Mouse (Mus musculus): ENCODE results near the gene Pdhx.

Pdhx gene

GRCm38 (mm10) chr2:103073219-103073982 is at the start of gene Pdhx, which contains the start of gene Apip:
Pdhx (minus strand) TSS chr2:103073513.
Apip (plus strand) TSS chr2:103073675.
- peak; percentile 100 for DNase-seq (ENCODE audit: low spot score in 2 of 2)

GRCm38 (mm10) chr2:103119197-103119854 is 46.0 kb upstream of the Pdhx start:
- no peak for DNase-seq (ENCODE audit: low spot score in 2 of 2)

- DNase-seq (ENCODE audit: low spot score in 2 of 2) = no peak
Measured at GRCm38 (mm10) chr2:103118324-103119196, 45.2 kb upstream of the Pdhx start.

GRCm38 (mm10) chr2:103117212-103117611 is 43.9 kb upstream of the Pdhx start:
- DNase-seq (ENCODE audit: low spot score in 2 of 2) = no peak

GRCm38 (mm10) chr2:103111669-103112068 is 38.4 kb upstream of the Pdhx start:
- no peak for DNase-seq (ENCODE audit: low spot score in 2 of 2)

GRCm38 (mm10) chr2:103106172-103106571 is 32.9 kb upstream of the Pdhx start:
- DNase-seq (ENCODE audit: low spot score in 2 of 2) = no peak

GRCm38 (mm10) chr2:103102595-103102994 is 29.3 kb upstream of the Pdhx start:
- no peak for DNase-seq (ENCODE audit: low spot score in 2 of 2)

- no peak for DNase-seq (ENCODE audit: low spot score in 2 of 2)
Measured at GRCm38 (mm10) chr2:103089521-103089920, 16.2 kb upstream of the Pdhx start.

GRCm38 (mm10) chr2:103088099-103088498 is 14.8 kb upstream of the Pdhx start:
- no peak for DNase-seq (ENCODE audit: low spot score in 2 of 2)

GRCm38 (mm10) chr2:103086432-103086831 is 13.1 kb upstream of the Pdhx start:
- peak; percentile 30 to 53 for DNase-seq (ENCODE audit: low spot score in 2 of 2)

GRCm38 (mm10) chr2:103085633-103086032 is 12.3 kb upstream of the Pdhx start:
- DNase-seq (ENCODE audit: low spot score in 2 of 2) = no peak

- DNase-seq (ENCODE audit: low spot score in 2 of 2) = peak; percentile 37 to 39
Measured at GRCm38 (mm10) chr2:103084451-103084850, 11.1 kb upstream of the Pdhx start.

GRCm38 (mm10) chr2:103082853-103083252 is 9.5 kb upstream of the Pdhx start:
- no peak for DNase-seq (ENCODE audit: low spot score in 2 of 2)

- no peak for DNase-seq (ENCODE audit: low spot score in 2 of 2)
Measured at GRCm38 (mm10) chr2:103081706-103082105, 8.4 kb upstream of the Pdhx start.

- peak in 1 of 2 experiments; percentile 20 for DNase-seq (ENCODE audit: low spot score in 2 of 2)
Measured at GRCm38 (mm10) chr2:103081117-103081516, 7.8 kb upstream of the Pdhx start.

- no peak for DNase-seq (ENCODE audit: low spot score in 2 of 2)
Measured at GRCm38 (mm10) chr2:103070586-103070985, 2.7 kb downstream of the Pdhx start.

- DNase-seq (ENCODE audit: low spot score in 2 of 2) = no peak
Measured at GRCm38 (mm10) chr2:103069752-103070405, 3.4 kb downstream of the Pdhx start.

- DNase-seq (ENCODE audit: low spot score in 2 of 2) = no peak
Measured at GRCm38 (mm10) chr2:103068602-103069001, 4.7 kb downstream of the Pdhx start.

GRCm38 (mm10) chr2:103067552-103068207 is 5.6 kb downstream of the Pdhx start:
- DNase-seq (ENCODE audit: low spot score in 2 of 2) = no peak

GRCm38 (mm10) chr2:103066683-103067551 is 6.4 kb downstream of the Pdhx start:
- no peak for DNase-seq (ENCODE audit: low spot score in 2 of 2)
